Mouse (Mus musculus) left cerebral cortex, postnatal 14 days (tissue): ENCODE measurements at regions not wholly inside any gene's neighbourhood (a gene's known extent, or its start where the extent isn't known, plus 50 kb on each side); places are given as distances from the start of the nearest gene placed in this dataset.
A peak's percentile ranks its signal among the peaks of the same experiment; 100 is the strongest.

ENCODE experiments used
- DNase-seq, 2 experiments: peaks; one replicate each; pipeline ENCODE4 v3.0.0; 2021 to 2022; ENCODE audit warnings: low spot score in 2 of 2, mixed read lengths in 1 of 2
- intact Hi-C: fragments of 180-260 bp; cut with DNase I; formaldehyde crosslinking; loops from one replicate; pipeline ENCODE4 v1.15.1; 2025

GRCm38 (mm10) chr3:14952169-14952729 is 66.2 kb downstream of the Car2 start:
- intact Hi-C loops, result no loop called here
- DNase-seq, result no peak

GRCm38 (mm10) chr3:14952951-14953350 is 66.9 kb downstream of the Car2 start:
- DNase-seq, result no peak
- intact Hi-C loops, result no loop called here

GRCm38 (mm10) chr3:14957481-14957880 is 71.4 kb downstream of the Car2 start:
- DNase-seq, result no peak
- intact Hi-C loops, result no loop called here

- DNase-seq, result no peak
- intact Hi-C loops, result no loop called here
Measured at GRCm38 (mm10) chr3:14958277-14958676, 72.2 kb downstream of the Car2 start.

- peak; percentile 15 to 46 for DNase-seq
- intact Hi-C loops, result no loop called here
Measured at GRCm38 (mm10) chr3:14959586-14959985, 73.5 kb downstream of the Car2 start.

GRCm38 (mm10) chr3:14964795-14965194 is 78.7 kb downstream of the Car2 start:
- DNase-seq, result no peak
- intact Hi-C loops, result no loop called here

- no peak for DNase-seq
- intact Hi-C loops, result no loop called here
Measured at GRCm38 (mm10) chr3:14965438-14966044, 79.5 kb downstream of the Car2 start.

GRCm38 (mm10) chr3:14967235-14967634 is 81.2 kb downstream of the Car2 start:
- intact Hi-C loops, result no loop called here
- no peak for DNase-seq

GRCm38 (mm10) chr3:14968345-14968744 is 82.3 kb downstream of the Car2 start:
- no peak for DNase-seq
- intact Hi-C loops, result no loop called here

GRCm38 (mm10) chr3:14969698-14970097 is 83.6 kb downstream of the Car2 start:
- intact Hi-C loops, result no loop called here
- DNase-seq, result no peak

- DNase-seq, result no peak
- intact Hi-C loops, result no loop called here
Measured at GRCm38 (mm10) chr3:14971647-14972046, 85.6 kb downstream of the Car2 start.

- intact Hi-C loops, result no loop called here
- DNase-seq, result no peak
Measured at GRCm38 (mm10) chr3:14974758-14975157, 88.7 kb downstream of the Car2 start.

GRCm38 (mm10) chr3:14975203-14975602 is 89.1 kb downstream of the Car2 start:
- intact Hi-C loops, result no loop called here

GRCm38 (mm10) chr3:14979116-14979613 is 93.1 kb downstream of the Car2 start:
- DNase-seq, result no peak
- intact Hi-C loops, result no loop called here

More at GRCm38 (mm10) chr3:14975203-14975602, 89.1 kb downstream of the Car2 start:
- no peak for DNase-seq

- intact Hi-C loops, result no loop called here
Measured at GRCm38 (mm10) chr3:14989635-14990034, 103.6 kb downstream of the Car2 start.

GRCm38 (mm10) chr3:14993936-14994335 is 107.9 kb downstream of the Car2 start:
- intact Hi-C loops, result no loop called here
- no peak for DNase-seq

More at GRCm38 (mm10) chr3:14989635-14990034, 103.6 kb downstream of the Car2 start:
- no peak for DNase-seq

GRCm38 (mm10) chr3:14997241-14997640 is 111.2 kb downstream of the Car2 start:
- no peak for DNase-seq
- intact Hi-C loops, result no loop called here

GRCm38 (mm10) chr3:14998521-14998920 is 112.4 kb downstream of the Car2 start:
- DNase-seq, result no peak
- intact Hi-C loops, result no loop called here

GRCm38 (mm10) chr3:14999411-14999810 is 113.3 kb downstream of the Car2 start:
- intact Hi-C loops, result no loop called here

GRCm38 (mm10) chr3:14999914-15000313 is 113.8 kb downstream of the Car2 start:
- intact Hi-C loops, result no loop called here
- no peak for DNase-seq

More at GRCm38 (mm10) chr3:14999411-14999810, 113.3 kb downstream of the Car2 start:
- DNase-seq, result no peak

- DNase-seq, result no peak
- intact Hi-C loops, result no loop called here
Measured at GRCm38 (mm10) chr3:15000657-15001056, 114.6 kb downstream of the Car2 start.
